Mouse (Mus musculus): ENCODE data around the gene Usp15. TPM values are rescaled to one million over a fixed set of nuclear protein-coding genes. Genes with fewer than 3 reads are reported as not detected.
"Not testable (repeated sequence)": the region's sequence is repeated elsewhere in the genome, so short reads cannot be mapped to it uniquely, and the experiment has no call there.

Gene Usp15
- total and polyA plus RNA-seq, 2 experiments from 2014 or later = 28.0 to 51.5 TPM

DNA sequence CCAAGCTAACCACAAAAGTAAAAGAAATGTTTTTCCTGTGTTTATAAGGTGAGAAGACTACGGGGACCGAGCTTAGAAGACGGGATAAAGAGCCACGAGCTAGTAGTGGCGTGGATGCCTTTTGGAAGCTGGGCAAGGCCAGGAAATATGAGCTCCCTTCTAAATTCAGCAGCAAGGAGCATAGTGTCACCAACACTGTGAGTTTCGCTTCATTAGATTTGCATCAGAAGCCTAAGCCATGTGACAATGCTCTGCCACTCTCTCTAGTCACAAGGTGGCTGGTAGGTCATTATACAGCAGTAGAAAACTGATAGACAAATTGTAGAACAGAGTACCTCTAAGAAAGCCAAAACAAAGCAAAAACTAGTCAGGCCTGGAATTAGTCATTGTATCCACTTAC lies 9.3 kb upstream of the Usp15 start:
- Histone ChIP-seq H3K4me3 (ENCODE audit: low read depth, low read length) (no peak overlapping the region), H3K4me1 (ENCODE audit: control insufficient read depth, insufficient read depth) (0 out of 2 replicates have a peak, but pooled peaks cover 3% of the 10 kb centered on the region), H3K9me3 (replicated peaks; ENCODE audit: control insufficient read depth, low read length) (no peaks in the 10 kb centered on the region), H3K9ac (replicated peaks; ENCODE audit: low read depth, low read length) (no peak overlapping the region), H3K4me2 (ENCODE audit: low read depth, low read length) (no peak overlapping the region), H3K27ac (ENCODE audit: low read depth) (no peak overlapping the region), H3K27me3 (ENCODE audit: control insufficient read depth, insufficient read depth, low read length) (no peaks in the 10 kb centered on the region), H3K36me3 (replicated peaks; ENCODE audit: control insufficient read depth, insufficient read depth, low read length) (no peaks in the 10 kb centered on the region)
- no peak for DNase-seq (ENCODE audit: low spot score)
- ATAC-seq (ENCODE audit: insufficient read depth, low read depth) = no peak
- 86% methylated on average over 6 of the region's 6 CpGs for WGBS
- TF ChIP-seq EP300 (IDR thresholded peaks at IDR 0.05; ENCODE audit: low read depth) = no peak
- TF ChIP-seq CTCF (IDR thresholded peaks at IDR 0.05; ENCODE audit: low read depth) = no peak

GRCm38 (mm10) chr10:123205364-123205763 lies 8.6 kb upstream of the Usp15 start:
- H3K9ac ChIP-seq (replicated peaks; ENCODE audit: low read depth, low read length); DNase-seq (ENCODE audit: low spot score); H3K4me2 ChIP-seq (ENCODE audit: low read depth, low read length); H3K9me3 ChIP-seq (replicated peaks; ENCODE audit: control insufficient read depth, low read length); H3K4me1 ChIP-seq (ENCODE audit: control insufficient read depth, insufficient read depth); H3K4me3 ChIP-seq (ENCODE audit: low read depth, low read length); ATAC-seq (ENCODE audit: insufficient read depth, low read depth); H3K27me3 ChIP-seq (ENCODE audit: control insufficient read depth, insufficient read depth, low read length); H3K36me3 ChIP-seq (replicated peaks; ENCODE audit: control insufficient read depth, insufficient read depth, low read length); H3K27ac ChIP-seq (ENCODE audit: low read depth): not testable (repeated sequence)
- WGBS = 88% methylated on average over 3 of the region's 3 CpGs

DNA sequence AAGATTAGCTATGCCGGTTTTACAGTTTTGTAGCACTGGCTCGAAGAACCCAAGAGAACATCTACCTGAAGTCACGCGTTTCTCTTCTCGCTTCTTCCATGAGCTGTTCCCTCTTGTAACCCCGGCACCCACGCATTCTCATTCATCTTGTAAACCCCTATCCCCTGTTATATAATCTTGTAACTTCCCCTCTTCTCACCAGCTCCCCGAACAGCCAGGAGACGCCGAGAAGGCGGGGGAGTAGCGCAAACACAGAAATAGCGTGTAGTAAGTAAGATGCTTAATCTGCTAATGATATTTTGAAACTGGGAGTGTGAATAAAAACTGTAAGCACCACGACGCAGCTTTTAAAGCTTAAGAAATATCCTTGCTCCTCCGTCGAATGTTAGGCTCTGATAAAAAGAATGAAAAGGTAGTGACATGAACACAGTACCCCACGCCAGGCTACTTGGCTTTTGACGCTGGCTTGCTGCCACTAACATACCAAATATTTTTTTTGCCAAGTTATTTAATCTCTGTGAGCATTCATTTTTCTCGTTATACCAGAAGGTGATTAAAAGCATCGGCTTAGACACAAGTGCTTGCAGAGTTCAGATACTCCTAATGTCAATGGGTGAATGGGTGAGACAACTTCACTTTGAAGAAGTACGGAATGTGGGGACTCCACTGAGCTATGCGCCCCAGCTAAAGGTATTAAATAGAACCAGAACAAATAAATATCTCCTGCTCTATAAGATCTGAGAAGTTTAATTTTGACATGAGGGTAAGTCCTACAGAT lies 5.4 kb upstream of the Usp15 start:
- 60% methylated on average over 23 of the region's 23 CpGs for WGBS
- Histone ChIP-seq H3K27me3 (ENCODE audit: control insufficient read depth, insufficient read depth, low read length) (no peaks in the 10 kb centered on the region), H3K4me2 (ENCODE audit: low read depth, low read length) (no peak overlapping the region), H3K27ac (ENCODE audit: low read depth) (no peak overlapping the region), H3K36me3 (replicated peaks; ENCODE audit: control insufficient read depth, insufficient read depth, low read length) (no peaks in the 10 kb centered on the region), H3K9me3 (replicated peaks; ENCODE audit: control insufficient read depth, low read length) (no peaks in the 10 kb centered on the region), H3K4me3 (ENCODE audit: low read depth, low read length) (no peak overlapping the region), H3K9ac (replicated peaks; ENCODE audit: low read depth, low read length) (no peak overlapping the region), H3K4me1 (ENCODE audit: control insufficient read depth, insufficient read depth) (0 out of 2 replicates have a peak, but pooled peaks cover 3% of the 10 kb centered on the region)
- ATAC-seq (ENCODE audit: insufficient read depth, low read depth) (no peak), DNase-seq (ENCODE audit: low spot score) (no peak)
- TF ChIP-seq CTCF (IDR thresholded peaks at IDR 0.05; ENCODE audit: low read depth) = no peak
- TF ChIP-seq EP300 (IDR thresholded peaks at IDR 0.05; ENCODE audit: low read depth) = no peak

DNA sequence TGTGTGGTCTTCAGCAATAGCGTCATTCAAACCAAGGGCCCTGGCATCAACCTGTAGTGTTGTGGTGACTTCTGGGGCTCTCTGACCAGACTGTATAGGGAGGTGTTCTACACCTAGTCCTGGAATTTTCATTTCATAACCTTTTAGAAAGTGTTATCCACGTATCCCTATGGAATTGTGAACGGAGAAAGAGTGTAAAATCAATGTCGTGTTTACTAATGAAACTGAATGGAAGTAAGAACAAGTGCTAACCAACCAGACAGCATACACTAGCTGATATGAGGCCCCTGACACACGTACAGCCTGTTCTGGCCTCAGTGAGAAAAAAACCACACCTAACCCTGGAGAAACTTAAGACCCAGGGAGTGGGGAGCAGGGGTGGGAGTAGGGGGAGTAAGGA lies 4.6 kb upstream of the Usp15 start:
- Histone ChIP-seq H3K4me3 (ENCODE audit: low read depth, low read length) (no peak overlapping the region), H3K9ac (replicated peaks; ENCODE audit: low read depth, low read length) (no peak overlapping the region), H3K27me3 (ENCODE audit: control insufficient read depth, insufficient read depth, low read length) (no peaks in the 10 kb centered on the region), H3K4me1 (ENCODE audit: control insufficient read depth, insufficient read depth) (0 out of 2 replicates have a peak, but pooled peaks cover 3% of the 10 kb centered on the region), H3K4me2 (ENCODE audit: low read depth, low read length) (no peak overlapping the region), H3K9me3 (replicated peaks; ENCODE audit: control insufficient read depth, low read length) (no peaks in the 10 kb centered on the region), H3K27ac (ENCODE audit: low read depth) (no peak overlapping the region), H3K36me3 (replicated peaks; ENCODE audit: control insufficient read depth, insufficient read depth, low read length) (no peaks in the 10 kb centered on the region)
- no peak for ATAC-seq (ENCODE audit: insufficient read depth, low read depth)
- WGBS = 79% methylated on average over 5 of the region's 5 CpGs
- DNase-seq (ENCODE audit: low spot score) = no peak
- TF ChIP-seq EP300 (IDR thresholded peaks at IDR 0.05; ENCODE audit: low read depth) = no peak
- TF ChIP-seq CTCF (IDR thresholded peaks at IDR 0.05; ENCODE audit: low read depth) = no peak

DNA sequence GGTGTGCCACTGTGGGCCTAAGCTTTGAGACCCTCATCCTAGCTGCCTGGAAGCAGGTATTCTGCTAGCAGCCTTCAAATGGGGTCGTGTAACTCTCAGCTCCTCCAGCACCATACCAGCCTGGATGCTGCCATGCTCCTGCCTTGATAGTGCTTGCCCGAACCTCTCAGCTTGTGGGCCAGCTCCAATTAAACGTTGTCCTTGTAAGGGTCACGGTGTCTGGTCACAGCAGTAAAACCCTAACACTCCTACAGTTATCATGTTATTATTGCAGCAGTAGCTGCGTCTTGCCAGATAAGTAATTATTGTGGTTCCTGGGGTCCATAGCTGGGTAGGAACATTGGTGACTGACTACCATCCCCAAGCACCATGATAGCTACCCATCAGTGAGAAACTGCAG lies 4.2 kb upstream of the Usp15 start:
- WGBS = 93% methylated on average over 5 of the region's 5 CpGs
- ATAC-seq (ENCODE audit: insufficient read depth, low read depth) = no peak

GRCm38 (mm10) chr10:123200320-123200659 lies 3.5 kb upstream of the Usp15 start:
- no peak overlapping the region for H3K9ac ChIP-seq (replicated peaks; ENCODE audit: low read depth, low read length)

More for the DNA sequence above, 4.2 kb upstream of the Usp15 start:
- 0 out of 2 replicates have a peak, but pooled peaks cover 3% of the 10 kb centered on the region for H3K4me1 ChIP-seq (ENCODE audit: control insufficient read depth, insufficient read depth)
- H3K36me3 ChIP-seq (replicated peaks; ENCODE audit: control insufficient read depth, insufficient read depth, low read length) = no peaks in the 10 kb centered on the region
- H3K9ac ChIP-seq (replicated peaks; ENCODE audit: low read depth, low read length) = no peak overlapping the region
- no peaks in the 10 kb centered on the region for H3K9me3 ChIP-seq (replicated peaks; ENCODE audit: control insufficient read depth, low read length)
- no peak for DNase-seq (ENCODE audit: low spot score)
- no peaks in the 10 kb centered on the region for H3K27me3 ChIP-seq (ENCODE audit: control insufficient read depth, insufficient read depth, low read length)
- no peak for TF ChIP-seq EP300 (IDR thresholded peaks at IDR 0.05; ENCODE audit: low read depth)
- TF ChIP-seq CTCF (IDR thresholded peaks at IDR 0.05; ENCODE audit: low read depth) = no peak
- H3K4me3 ChIP-seq (ENCODE audit: low read depth, low read length) = no peak overlapping the region
- H3K4me2 ChIP-seq (ENCODE audit: low read depth, low read length) = no peak overlapping the region
- H3K27ac ChIP-seq (ENCODE audit: low read depth) = no peak overlapping the region

More at GRCm38 (mm10) chr10:123200320-123200659, 3.5 kb upstream of the Usp15 start:
- no peak overlapping the region for H3K4me3 ChIP-seq (ENCODE audit: low read depth, low read length)
- 81% methylated on average over 8 of the region's 8 CpGs for WGBS
- ATAC-seq (ENCODE audit: insufficient read depth, low read depth) (no peak), DNase-seq (ENCODE audit: low spot score) (no peak)
- TF ChIP-seq EP300 (IDR thresholded peaks at IDR 0.05; ENCODE audit: low read depth) (no peak), CTCF (IDR thresholded peaks at IDR 0.05; ENCODE audit: low read depth) (no peak)
- no peaks in the 10 kb centered on the region for H3K27me3 ChIP-seq (ENCODE audit: control insufficient read depth, insufficient read depth, low read length)
- H3K27ac ChIP-seq (ENCODE audit: low read depth) = no peak overlapping the region
- H3K4me1 ChIP-seq (ENCODE audit: control insufficient read depth, insufficient read depth) = 0 out of 2 replicates have a peak, but pooled peaks cover 3% of the 10 kb centered on the region
- no peak overlapping the region for H3K4me2 ChIP-seq (ENCODE audit: low read depth, low read length)
- no peaks in the 10 kb centered on the region for H3K9me3 ChIP-seq (replicated peaks; ENCODE audit: control insufficient read depth, low read length)
- H3K36me3 ChIP-seq (replicated peaks; ENCODE audit: control insufficient read depth, insufficient read depth, low read length) = no peaks in the 10 kb centered on the region

Data from heart, postnatal 0 days (tissue).